Mouse (Mus musculus) heart, adult 2 months (tissue): Measurements from ENCODE around the gene Acox1. TPM values are rescaled to one million over a fixed set of nuclear protein-coding genes. Genes with fewer than 3 reads are reported as not detected.

Experiments used
- DNase-seq, 2 experiments: peaks; one replicate each; pipeline ENCODE4 v3.0.0; 2021
- H3K27ac ChIP-seq: fragments of 200-600 bp; 2 replicates; pipeline ENCODE4 v1.8.1; 2022
- H3K27me3 ChIP-seq: fragments of 200-500 bp; 2 replicates; pipeline ENCODE4 v1.6.1; 2012; ENCODE audit warnings: mild to moderate bottlenecking, low read length, inconsistent platforms, mixed read lengths; ENCODE audit not compliant: control insufficient read depth, insufficient read depth
- H3K36me3 ChIP-seq: fragments of 200-500 bp; 2 replicates; pipeline ENCODE4 v1.6.1; 2012; ENCODE audit warnings: low read length, inconsistent platforms; ENCODE audit not compliant: control insufficient read depth, insufficient read depth
- H3K4me1 ChIP-seq: fragments of 200-500 bp; 2 replicates; pipeline ENCODE4 v1.6.1; 2011; ENCODE audit warnings: low read length; ENCODE audit not compliant: control insufficient read depth, insufficient read depth
- H3K4me3 ChIP-seq: fragments of 200-600 bp; 2 replicates; pipeline ENCODE4 v1.8.1; 2022
- H3K79me2 ChIP-seq: fragments of 200-500 bp; replicated peaks from 2 replicates; pipeline ENCODE4 v1.6.1; 2012; ENCODE audit warnings: mild to moderate bottlenecking, inconsistent platforms, low read length, moderate library complexity, mixed read lengths; ENCODE audit not compliant: control insufficient read depth, insufficient read depth
- H3K9ac ChIP-seq: fragments of 200-500 bp; 2 replicates; pipeline ENCODE4 v1.6.1; 2012; ENCODE audit warnings: low read depth, mild to moderate bottlenecking, control low read depth, inconsistent platforms, low read length, mixed read lengths
- CTCF ChIP-seq: fragments of 200-600 bp; IDR thresholded peaks from 2 replicates; pipeline ENCODE4 v1.8.1; 2022; ENCODE audit warnings: antibody characterized with exemption, mild to moderate bottlenecking, moderate library complexity
- EP300 ChIP-seq: fragments of 200-500 bp; IDR thresholded peaks from 2 replicates; pipeline ENCODE4 v1.6.1; 2011; ENCODE audit warnings: low read depth, low read length, control low read depth; ENCODE audit not compliant: insufficient read depth
- POLR2A ChIP-seq: fragments of 200-500 bp; IDR thresholded peaks from 2 replicates; pipeline ENCODE4 v1.6.1; 2011; ENCODE audit warnings: mild to moderate bottlenecking, low read depth, low read length, control low read depth; ENCODE audit not compliant: insufficient read depth
- WGBS: fragments of 180-500 bp; shearing (Covaris S2); methylation state at CpG from one replicate; pipeline ENCODE4 v1.1.7; 2018; 5-methylcytosine and 5-hydroxymethylcytosine counted together
- intact Hi-C: fragments of 180-260 bp; cut with DNase I; formaldehyde crosslinking; loops from one replicate; pipeline ENCODE4 v1.15.1; 2025
- polyA plus RNA-seq: library from polyadenylated mRNA; depleted of rRNA; stranded (reverse); fragments of >200 nt; gene quantifications from 2 replicates; pipeline ENCODE4 v1.2.3, GENCODE M21; 2012
- total RNA-seq, 2 experiments: library from RNA; stranded (reverse); gene quantifications; 2 replicates each; pipeline ENCODE4 v1.2.3; 2021

Acox1 gene
- total and polyA plus RNA-seq, 3 experiments, result 134 to 195 (median 159) TPM

- no peak for DNase-seq
- 81% methylated on average over 12 of the region's 12 CpGs for WGBS
- H3K27me3 ChIP-seq, result no peaks in the 10 kb centered on the region
- H3K9ac ChIP-seq, result no peak overlapping the region
- TF ChIP-seq POLR2A (no peak), EP300 (no peak), CTCF (no peak)
- no peak overlapping the region for H3K4me3 ChIP-seq
- H3K27ac ChIP-seq, result no peak overlapping the region
- no peaks in the 10 kb centered on the region for H3K4me1 ChIP-seq
- no peaks in the 10 kb centered on the region for H3K36me3 ChIP-seq
- intact Hi-C loops, result no loop called here
- H3K79me2 ChIP-seq, result no peaks in the 10 kb centered on the region
These were observed 37.5 kb downstream of the Acox1 start for GRCm38 (mm10) chr11:116161312-116161711.

GRCm38 (mm10) chr11:116150960-116151359, 47.9 kb downstream of the Acox1 start:
- intact Hi-C loops, result no loop called here
- H3K4me3 ChIP-seq, result no peak overlapping the region
- H3K9ac ChIP-seq, result no peak overlapping the region
- no peaks in the 10 kb centered on the region for H3K36me3 ChIP-seq
- no peak overlapping the region for H3K27ac ChIP-seq
- TF ChIP-seq CTCF (no peak), POLR2A (no peak), EP300 (no peak)
- H3K27me3 ChIP-seq, result no peaks in the 10 kb centered on the region
- DNase-seq, result no peak
- no peaks in the 10 kb centered on the region for H3K79me2 ChIP-seq
- no peaks in the 10 kb centered on the region for H3K4me1 ChIP-seq
- 89% methylated on average over 2 of the region's 2 CpGs for WGBS

DNA sequence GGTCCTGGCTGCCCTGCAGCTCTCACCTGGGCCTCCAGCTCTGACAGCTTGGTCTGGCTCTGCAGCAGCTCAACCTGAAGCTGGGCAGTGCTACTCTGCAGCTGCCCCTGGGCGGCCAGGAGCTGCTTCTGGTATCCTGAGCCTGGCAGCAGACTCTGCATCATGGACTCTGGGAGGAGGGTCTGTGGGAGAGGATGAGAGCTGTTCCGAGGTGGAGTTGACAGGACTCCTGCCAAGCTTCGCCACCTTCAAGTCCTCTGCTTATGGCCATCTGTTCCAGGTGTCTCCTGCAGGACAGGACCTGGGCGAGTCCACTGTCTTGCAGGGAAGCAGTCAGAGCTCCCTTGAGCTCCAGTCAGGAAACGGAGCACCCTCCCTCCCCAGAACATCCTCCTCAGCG, 49.5 kb downstream of the Acox1 start:
- H3K4me3 ChIP-seq, result no peak overlapping the region
- no peak for DNase-seq
- H3K27me3 ChIP-seq, result no peaks in the 10 kb centered on the region
- H3K79me2 ChIP-seq, result no peaks in the 10 kb centered on the region
- WGBS, result 88% methylated on average over 6 of the region's 6 CpGs
- intact Hi-C loops, result no loop called here
- no peak overlapping the region for H3K9ac ChIP-seq
- no peaks in the 10 kb centered on the region for H3K36me3 ChIP-seq
- no peak overlapping the region for H3K27ac ChIP-seq
- TF ChIP-seq EP300 (no peak), CTCF (no peak), POLR2A (no peak)
- H3K4me1 ChIP-seq, result no peaks in the 10 kb centered on the region

DNA sequence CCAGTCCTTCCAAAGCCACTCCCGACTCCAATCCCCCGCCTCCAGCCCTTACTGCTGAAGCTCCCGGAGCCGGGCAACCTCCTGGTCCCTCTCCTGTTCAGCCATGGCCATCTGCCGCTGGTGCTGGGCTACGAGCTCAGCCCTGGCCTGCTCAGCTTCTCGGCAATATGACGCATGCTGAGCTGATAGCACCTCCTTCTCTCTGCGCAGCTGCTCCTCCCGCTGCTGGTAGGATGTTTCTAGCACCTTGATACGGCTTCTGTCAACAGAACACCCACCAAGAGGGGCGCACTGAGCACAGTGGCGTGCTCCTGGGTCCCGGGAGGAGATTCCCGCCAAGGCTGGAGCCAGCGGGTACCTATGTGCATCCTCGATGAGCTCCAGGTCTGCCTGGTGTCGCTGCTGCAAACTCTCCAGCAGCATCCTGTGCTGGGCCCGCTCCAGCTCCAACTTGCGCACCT, 50.1 kb downstream of the Acox1 start:
- WGBS, result 69% methylated on average over 20 of the region's 20 CpGs
- DNase-seq, result no peak
- no peak overlapping the region for H3K4me3 ChIP-seq
- H3K36me3 ChIP-seq, result no peaks in the 10 kb centered on the region
- TF ChIP-seq EP300 (no peak), POLR2A (no peak), CTCF (no peak)
- intact Hi-C loops, result no loop called here
- H3K4me1 ChIP-seq, result no peaks in the 10 kb centered on the region
- no peak overlapping the region for H3K27ac ChIP-seq
- no peaks in the 10 kb centered on the region for H3K79me2 ChIP-seq
- no peak overlapping the region for H3K9ac ChIP-seq
- H3K27me3 ChIP-seq, result no peaks in the 10 kb centered on the region

DNA sequence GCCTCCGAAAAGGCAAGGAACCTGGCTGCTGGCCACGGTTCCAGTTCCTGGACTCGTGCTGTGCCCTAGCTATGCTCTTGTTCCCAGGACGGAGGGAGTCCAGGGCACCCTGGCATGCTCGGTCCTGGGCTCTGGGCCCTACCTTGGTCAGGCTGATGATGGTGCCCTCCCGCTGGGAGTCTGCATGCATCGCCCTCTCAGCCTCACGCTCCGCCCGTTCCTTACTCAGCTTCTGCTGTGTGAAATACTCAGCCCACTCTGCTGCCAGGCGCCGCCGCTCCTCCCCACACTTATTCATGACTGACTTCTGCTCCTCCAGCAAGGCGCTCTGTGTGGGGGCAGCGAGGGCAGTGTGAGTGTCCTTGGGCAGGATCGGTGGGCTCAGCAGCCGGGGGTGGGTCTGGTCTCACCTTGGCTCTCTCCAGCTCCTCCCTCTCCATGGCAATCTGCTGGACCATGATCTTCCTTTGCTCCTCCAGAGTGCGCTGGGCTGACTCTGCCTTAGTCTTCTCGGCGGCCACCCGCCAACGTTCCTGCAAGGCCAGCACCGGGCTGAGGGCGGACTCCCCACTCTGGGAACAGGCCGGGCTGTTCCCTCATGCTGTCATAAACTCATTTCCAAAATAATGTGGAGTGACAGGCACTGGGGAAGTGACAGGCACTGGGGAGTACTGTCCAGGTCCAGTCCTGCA, 52.4 kb downstream of the Acox1 start:
- Histone ChIP-seq H3K27me3 (no peaks in the 10 kb centered on the region), H3K4me3 (no peak overlapping the region), H3K4me1 (no peaks in the 10 kb centered on the region), H3K79me2 (no peaks in the 10 kb centered on the region), H3K36me3 (no peaks in the 10 kb centered on the region), H3K27ac (no peak overlapping the region), H3K9ac (no peak overlapping the region)
- DNase-seq, result peak; percentile 35 to 41
- 79% methylated on average over 25 of the region's 25 CpGs for WGBS
- intact Hi-C loops, result no loop called here
- TF ChIP-seq EP300, result no peak
- TF ChIP-seq POLR2A, result no peak
- TF ChIP-seq CTCF, result no peak

DNA sequence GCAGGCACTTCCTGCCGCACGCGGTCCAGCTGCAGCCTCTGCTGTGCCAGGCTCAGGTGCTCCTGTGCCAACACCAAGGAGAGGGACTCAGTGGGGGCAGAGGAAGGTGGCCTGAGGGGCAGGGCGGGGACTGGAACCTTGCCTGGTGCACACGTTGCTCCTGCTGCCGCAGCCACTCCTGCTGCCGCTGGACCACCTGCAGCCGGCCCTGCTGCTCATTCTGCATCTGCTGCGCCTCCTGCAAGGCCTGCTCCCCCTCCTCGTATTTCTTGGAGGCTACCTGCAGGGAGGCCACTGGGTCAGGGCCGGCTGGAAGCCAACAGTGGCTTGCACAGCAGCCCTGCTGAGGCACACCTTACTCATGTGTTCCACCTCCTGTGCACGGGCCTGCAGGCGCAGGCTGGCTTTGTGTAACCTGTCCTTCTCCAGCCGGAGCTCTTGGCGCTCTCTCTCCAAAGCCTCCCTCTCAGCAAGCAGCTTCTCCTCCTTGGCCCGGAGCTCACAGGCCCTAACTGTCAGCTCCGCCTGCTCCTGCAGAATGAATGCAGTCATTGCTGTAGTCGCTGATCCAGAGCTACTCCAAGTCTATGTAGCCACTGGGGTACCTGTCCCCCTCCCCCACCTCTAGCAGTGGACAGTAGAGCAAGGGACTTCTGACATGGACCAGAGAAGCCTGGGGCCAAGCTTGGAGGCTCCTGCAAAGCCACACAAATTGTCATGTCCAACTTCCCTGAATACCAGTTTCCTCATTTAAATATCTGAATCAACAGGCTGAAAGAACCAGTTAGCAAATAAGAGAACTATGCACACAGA, 53.2 kb downstream of the Acox1 start:
- WGBS, result 77% methylated on average over 18 of the region's 18 CpGs
- DNase-seq, result no peak
- H3K9ac ChIP-seq, result no peak overlapping the region
- H3K4me1 ChIP-seq, result no peaks in the 10 kb centered on the region
- no peaks in the 10 kb centered on the region for H3K27me3 ChIP-seq
- no peaks in the 10 kb centered on the region for H3K79me2 ChIP-seq
- H3K36me3 ChIP-seq, result no peaks in the 10 kb centered on the region
- H3K27ac ChIP-seq, result no peak overlapping the region
- TF ChIP-seq EP300 (no peak), CTCF (no peak), POLR2A (no peak)
- no peak overlapping the region for H3K4me3 ChIP-seq
- intact Hi-C loops, result no loop called here
